Mouse (Mus musculus) neural tube, embryonic 14.5 days (tissue): ENCODE data around the gene Gm49384. TPM values are rescaled to one million over a fixed set of nuclear protein-coding genes. Genes with fewer than 3 reads are reported as not detected.
A peak's percentile ranks its signal among the peaks of the same experiment; 100 is the strongest.

Source experiments
- ATAC-seq: fragments of 200-750 bp; cut with Nextera tagmentation; 2 replicates; pipeline ENCODE4 v1.8.0; 2017; ENCODE audit warnings: low read depth, mild to moderate bottlenecking, moderate TSS enrichment, moderate library complexity
- H3K27ac ChIP-seq: fragments of 300-500 bp; sonication (generic); 2 replicates; pipeline ENCODE4 v1.5.1; 2014; ENCODE audit warnings: low read depth, mild to moderate bottlenecking, control low read depth, low read length, moderate library complexity, mixed read lengths
- H3K27me3 ChIP-seq: fragments of 300-500 bp; sonication (generic); 2 replicates; pipeline ENCODE4 v1.6.1; 2014; ENCODE audit warnings: low read length; ENCODE audit not compliant: control insufficient read depth, insufficient read depth
- H3K36me3 ChIP-seq: fragments of 300-500 bp; sonication (generic); 2 replicates; pipeline ENCODE4 v1.6.1; 2014; ENCODE audit warnings: low read length, mixed read lengths; ENCODE audit not compliant: control insufficient read depth, insufficient read depth
- H3K4me1 ChIP-seq: fragments of 300-500 bp; sonication (generic); 2 replicates; pipeline ENCODE4 v1.6.1; 2014; ENCODE audit warnings: low read length; ENCODE audit not compliant: control insufficient read depth, insufficient read depth
- H3K4me2 ChIP-seq: fragments of 300-500 bp; sonication (generic); 2 replicates; pipeline ENCODE4 v1.6.1; 2014; ENCODE audit warnings: mild to moderate bottlenecking, low read depth, low read length, control low read depth
- H3K4me3 ChIP-seq: fragments of 300-500 bp; sonication (generic); 2 replicates; pipeline ENCODE4 v1.5.1; 2014; ENCODE audit warnings: low read depth, low read length, control low read depth, mixed read lengths
- H3K9ac ChIP-seq: fragments of 300-500 bp; sonication (generic); replicated peaks from 2 replicates; pipeline ENCODE4 v1.6.1; 2014; ENCODE audit warnings: low read depth, mild to moderate bottlenecking, control low read depth, low read length, mixed read lengths
- H3K9me3 ChIP-seq: fragments of 300-500 bp; sonication (generic); 2 replicates; pipeline ENCODE4 v1.6.1; 2016; ENCODE audit warnings: low read length; ENCODE audit not compliant: control insufficient read depth
- WGBS: fragments of 180-500 bp; shearing (Covaris S2); extraction: QIAGEN DNeasy Blood & Tissue Kit; methylation state at CpG from one replicate; pipeline ENCODE4 v1.1.7; 2014; 5-methylcytosine and 5-hydroxymethylcytosine counted together
- polyA plus RNA-seq: library from polyadenylated mRNA; unstranded; fragments of >200 nt; fragmentation: Nextera tagmentation; extraction: Ambion mirVana; gene quantifications from 2 replicates; pipeline ENCODE4 v1.2.1, GENCODE M21; 2014

Gm49384 gene
- polyA plus RNA-seq, 1 experiment from 2014 or later: 9.1 TPM

- no peak overlapping the region for H3K27ac ChIP-seq
- no peak overlapping the region for H3K4me3 ChIP-seq
- no peaks in the 10 kb centered on the region for H3K36me3 ChIP-seq
- no peak overlapping the region for H3K9ac ChIP-seq
- H3K4me2 ChIP-seq: no peak overlapping the region
- H3K4me1 ChIP-seq: no peaks in the 10 kb centered on the region
- WGBS: 66% methylated on average over 2 of the region's 2 CpGs
- H3K27me3 ChIP-seq: no peaks in the 10 kb centered on the region
- no peak for ATAC-seq
- H3K9me3 ChIP-seq: no peaks in the 10 kb centered on the region
Measured at GRCm38 (mm10) chr12:69229251-69229650, 25.2 kb upstream of the Gm49384 start.

- H3K36me3 ChIP-seq: no peaks in the 10 kb centered on the region
- no peaks in the 10 kb centered on the region for H3K27me3 ChIP-seq
- H3K4me2 ChIP-seq: peak within 1 kb of the TSS; percentile 54
- under 1% methylated on average over 37 of the region's 37 CpGs for WGBS
- ATAC-seq: peak; percentile 95
- no peaks in the 10 kb centered on the region for H3K9me3 ChIP-seq
- no peaks in the 10 kb centered on the region for H3K4me1 ChIP-seq
- no peak within 1 kb of the TSS for H3K27ac ChIP-seq
- H3K4me3 ChIP-seq: peak within 1 kb of the TSS; percentile 66
- H3K9ac ChIP-seq: peak within 1 kb of the TSS; percentile 48; the same call in 1 of the 2 replicates
Measured at GRCm38 (mm10) chr12:69227776-69228466, 23.9 kb upstream of the Gm49384 start, which contains the start of gene Pole2. TSS of gene Pole2 (minus strand) at chr12:69228195.

- WGBS: 91% methylated on average over 19 of the region's 19 CpGs
- Histone ChIP-seq H3K9me3 (no peaks in the 10 kb centered on the region), H3K27me3 (no peaks in the 10 kb centered on the region), H3K4me2 (no peak overlapping the region), H3K4me1 (no peaks in the 10 kb centered on the region), H3K27ac (no peak overlapping the region), H3K9ac (no peak overlapping the region), H3K4me3 (no peak overlapping the region), H3K36me3 (no peaks in the 10 kb centered on the region)
- ATAC-seq: no peak
Measured at GRCm38 (mm10) chr12:69220613-69221277, 16.7 kb upstream of the Gm49384 start.

- no peaks in the 10 kb centered on the region for H3K9me3 ChIP-seq
- H3K4me2 ChIP-seq: no peak overlapping the region
- H3K4me1 ChIP-seq: no peaks in the 10 kb centered on the region
- no peak overlapping the region for H3K9ac ChIP-seq
- H3K27ac ChIP-seq: no peak overlapping the region
- H3K27me3 ChIP-seq: no peaks in the 10 kb centered on the region
- ATAC-seq: no peak
- no peaks in the 10 kb centered on the region for H3K36me3 ChIP-seq
- no peak overlapping the region for H3K4me3 ChIP-seq
- 95% methylated on average over 7 of the region's 7 CpGs for WGBS
Measured at GRCm38 (mm10) chr12:69216587-69216986, 12.5 kb upstream of the Gm49384 start.

- Histone ChIP-seq H3K27me3 (no peaks in the 10 kb centered on the region), H3K4me3 (no peak overlapping the region), H3K4me1 (no peaks in the 10 kb centered on the region), H3K4me2 (no peak overlapping the region), H3K27ac (no peak overlapping the region), H3K9ac (no peak overlapping the region), H3K36me3 (no peaks in the 10 kb centered on the region), H3K9me3 (no peaks in the 10 kb centered on the region)
- WGBS: 91% methylated on average over 3 of the region's 3 CpGs
- no peak for ATAC-seq
Measured at GRCm38 (mm10) chr12:69215000-69215785, 11.1 kb upstream of the Gm49384 start.

- ATAC-seq: no peak
- WGBS: 92% methylated on average over 7 of the region's 7 CpGs
Measured at GRCm38 (mm10) chr12:69214393-69214792, 10.3 kb upstream of the Gm49384 start.

GRCm38 (mm10) chr12:69213186-69213777 lies 9.2 kb upstream of the Gm49384 start:
- Histone ChIP-seq H3K4me1 (no peaks in the 10 kb centered on the region), H3K27me3 (no peaks in the 10 kb centered on the region), H3K36me3 (no peaks in the 10 kb centered on the region), H3K4me3 (no peak overlapping the region), H3K9ac (no peak overlapping the region), H3K4me2 (no peak overlapping the region), H3K27ac (no peak overlapping the region), H3K9me3 (no peaks in the 10 kb centered on the region)
- no peak for ATAC-seq
- 94% methylated on average over 13 of the region's 13 CpGs for whole genome bisulfite sequencing

More at GRCm38 (mm10) chr12:69214393-69214792, 10.3 kb upstream of the Gm49384 start:
- no peaks in the 10 kb centered on the region for H3K9me3 ChIP-seq
- no peak overlapping the region for H3K9ac ChIP-seq
- H3K36me3 ChIP-seq: no peaks in the 10 kb centered on the region
- H3K4me2 ChIP-seq: no peak overlapping the region
- no peak overlapping the region for H3K4me3 ChIP-seq
- H3K4me1 ChIP-seq: no peaks in the 10 kb centered on the region
- no peaks in the 10 kb centered on the region for H3K27me3 ChIP-seq
- H3K27ac ChIP-seq: no peak overlapping the region

- Histone ChIP-seq H3K4me1 (no peaks in the 10 kb centered on the region), H3K9ac (no peak overlapping the region), H3K4me3 (no peak overlapping the region), H3K27me3 (no peaks in the 10 kb centered on the region), H3K4me2 (no peak overlapping the region), H3K36me3 (no peaks in the 10 kb centered on the region), H3K9me3 (no peaks in the 10 kb centered on the region), H3K27ac (no peak overlapping the region)
- WGBS: 83% methylated on average over 5 of the region's 5 CpGs
- no peak for ATAC-seq
Measured at GRCm38 (mm10) chr12:69211057-69211456, 7.0 kb upstream of the Gm49384 start.
